Mouse (Mus musculus): Measurements from ENCODE around the gene Ptprh.

Gene Ptprh

DNA sequence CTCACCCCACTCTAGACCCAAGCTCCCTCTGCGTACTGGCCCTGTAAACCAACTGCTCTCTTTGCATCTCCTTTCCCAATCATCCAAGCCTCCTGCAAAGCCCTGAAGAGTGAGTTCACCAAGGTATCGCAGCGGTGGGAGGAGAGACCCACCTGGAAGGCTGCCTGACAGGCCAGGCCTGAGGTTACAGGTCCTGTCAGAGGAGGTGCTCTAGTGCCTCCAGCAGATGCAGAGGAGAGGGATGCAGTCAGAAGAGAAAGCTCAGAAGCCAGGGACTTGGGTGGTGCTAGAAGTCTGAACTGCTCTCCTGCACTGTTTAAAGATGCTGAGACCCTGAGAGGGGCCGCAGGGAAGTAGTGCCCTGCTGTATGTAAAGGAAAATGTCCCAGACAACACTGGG lies 104.8 kb downstream of the Ptprh start:
- DNase-seq, result no peak

Data from cerebellum, adult 9-10 months (tissue).